Mouse (Mus musculus) left cerebral cortex, adult 8-10 months (tissue): Measurements from ENCODE around the gene Sufu. TPM values are rescaled to one million over a fixed set of nuclear protein-coding genes. Genes with fewer than 3 reads are reported as not detected.
A peak's percentile ranks its signal among the peaks of the same experiment; 100 is the strongest.

Source experiments
- DNase-seq, 2 experiments: peaks; one replicate each; pipeline ENCODE4 v3.0.0; 2022; ENCODE audit warnings: low spot score in 2 of 2
- total RNA-seq, 4 experiments: library from RNA; stranded (reverse); gene quantifications; 2 replicates each; pipeline ENCODE4 v1.2.4; 2022

The Sufu gene
- total RNA-seq, 4 experiments from 2014 or later = 15.8 to 20.0 (median 19.7) TPM

DNA sequence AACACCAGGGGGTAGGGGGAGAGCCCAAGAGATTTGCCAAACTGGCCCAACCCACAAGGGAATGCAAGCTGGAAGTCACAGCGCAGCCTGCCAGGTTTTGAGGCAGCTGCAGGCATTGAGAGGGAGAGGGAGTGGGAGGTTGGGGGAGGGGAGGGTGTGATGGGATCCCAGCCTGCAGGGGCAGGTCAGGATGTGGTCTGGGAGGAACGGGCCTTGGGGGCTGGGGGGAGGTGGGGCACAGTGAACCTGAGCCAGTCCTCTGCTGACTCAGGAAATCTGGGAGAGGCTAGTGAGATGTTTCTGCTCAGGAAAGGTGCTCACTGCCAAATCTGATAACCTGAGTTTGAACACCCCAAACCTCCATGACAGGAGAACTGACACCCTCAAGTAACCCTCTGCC lies 93.9 kb downstream of the Sufu start:
- DNase-seq = no peak

DNA sequence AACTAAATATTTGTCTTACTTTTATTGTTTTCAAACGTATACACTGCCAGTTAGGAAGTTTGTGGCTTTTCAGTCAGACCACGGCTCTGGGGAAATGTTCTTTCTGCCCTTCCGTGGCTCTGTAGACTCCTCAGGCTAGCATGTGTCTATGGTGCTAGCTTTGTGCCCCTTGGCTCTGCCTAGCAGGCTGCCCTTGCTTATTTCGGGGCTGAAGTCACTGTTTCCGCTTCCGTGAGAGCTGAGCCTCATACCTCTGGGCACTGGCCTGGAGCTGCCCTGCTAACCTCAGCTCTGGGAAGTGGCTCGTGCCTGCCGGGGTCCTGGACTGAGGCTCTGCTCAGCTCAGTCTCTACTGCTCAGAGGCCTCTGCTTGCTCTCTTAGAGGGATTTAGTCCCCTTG lies 98.4 kb downstream of the Sufu start:
- DNase-seq = no peak

DNA sequence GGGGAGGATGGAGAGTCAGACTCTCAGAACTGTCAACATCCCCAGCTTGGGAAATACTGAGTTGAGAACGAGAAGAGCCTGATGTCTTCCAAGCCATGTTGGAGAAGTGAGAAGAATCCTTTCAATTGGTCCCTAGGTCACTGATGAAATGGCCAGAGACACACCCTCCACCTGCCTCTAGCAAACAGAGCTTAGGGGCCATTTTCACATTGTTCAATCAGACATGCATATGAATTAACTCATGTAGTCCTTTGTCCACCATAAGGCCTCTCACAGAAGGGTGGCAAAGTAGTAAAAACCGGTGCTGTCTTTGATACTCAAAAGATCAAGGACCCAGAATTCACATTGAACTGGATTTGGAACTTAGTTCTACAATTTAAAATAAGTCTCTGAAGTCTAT lies 100.5 kb downstream of the Sufu start:
- DNase-seq = no peak

DNA sequence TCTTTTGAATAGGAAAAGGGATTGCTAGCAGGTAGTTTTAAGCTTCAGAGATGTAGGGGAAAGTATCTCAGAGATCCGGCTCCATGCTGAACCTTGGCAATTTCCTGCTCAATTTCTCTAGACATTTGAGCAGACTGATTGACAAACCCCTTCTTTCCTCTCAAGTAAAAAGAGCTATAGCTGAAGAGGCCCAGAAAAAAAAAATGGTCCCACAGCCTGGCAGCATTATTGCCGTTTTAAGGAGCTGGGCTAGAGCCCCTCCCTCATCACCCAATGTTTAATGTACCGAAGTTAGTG lies 102.8 kb downstream of the Sufu start:
- DNase-seq = no peak

DNA sequence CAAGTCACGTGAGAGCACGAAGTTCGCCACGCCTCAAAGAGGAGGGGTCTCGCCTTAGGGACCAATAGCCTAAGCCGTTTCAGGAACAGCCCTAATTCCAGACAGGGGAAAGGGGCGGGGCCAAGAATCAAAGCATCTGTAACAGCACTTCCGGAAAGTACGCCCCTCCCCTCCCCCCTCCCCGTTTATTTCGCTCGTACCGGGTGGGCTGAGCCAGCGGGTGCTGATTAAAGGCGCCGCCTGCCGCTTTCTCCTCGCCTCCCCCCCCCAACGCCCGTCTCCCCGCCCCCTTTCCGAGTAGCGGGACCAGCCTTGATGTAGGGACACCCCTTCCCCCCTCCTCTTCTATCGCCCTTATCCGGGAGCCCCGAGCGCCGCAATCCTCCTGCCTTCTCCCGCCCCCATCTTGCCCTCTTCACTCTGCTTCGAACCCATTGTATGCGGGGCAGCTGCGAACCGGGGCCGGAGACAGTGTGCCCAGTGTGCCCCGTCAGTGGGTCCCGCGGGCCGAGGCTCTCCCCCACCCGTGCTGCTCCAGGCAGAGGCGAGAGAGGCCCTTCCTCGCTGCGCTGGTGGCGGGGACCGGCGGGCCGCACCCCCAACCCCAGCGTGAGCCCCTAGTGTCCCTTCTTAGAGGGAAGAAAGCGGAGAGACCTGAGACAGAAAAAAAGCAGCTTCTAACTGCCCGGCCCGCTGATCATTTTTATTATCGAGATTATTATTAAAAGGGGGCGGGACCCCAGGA lies 103.3 kb downstream of the Sufu start:
- DNase-seq = peak; percentile 77 to 99

DNA sequence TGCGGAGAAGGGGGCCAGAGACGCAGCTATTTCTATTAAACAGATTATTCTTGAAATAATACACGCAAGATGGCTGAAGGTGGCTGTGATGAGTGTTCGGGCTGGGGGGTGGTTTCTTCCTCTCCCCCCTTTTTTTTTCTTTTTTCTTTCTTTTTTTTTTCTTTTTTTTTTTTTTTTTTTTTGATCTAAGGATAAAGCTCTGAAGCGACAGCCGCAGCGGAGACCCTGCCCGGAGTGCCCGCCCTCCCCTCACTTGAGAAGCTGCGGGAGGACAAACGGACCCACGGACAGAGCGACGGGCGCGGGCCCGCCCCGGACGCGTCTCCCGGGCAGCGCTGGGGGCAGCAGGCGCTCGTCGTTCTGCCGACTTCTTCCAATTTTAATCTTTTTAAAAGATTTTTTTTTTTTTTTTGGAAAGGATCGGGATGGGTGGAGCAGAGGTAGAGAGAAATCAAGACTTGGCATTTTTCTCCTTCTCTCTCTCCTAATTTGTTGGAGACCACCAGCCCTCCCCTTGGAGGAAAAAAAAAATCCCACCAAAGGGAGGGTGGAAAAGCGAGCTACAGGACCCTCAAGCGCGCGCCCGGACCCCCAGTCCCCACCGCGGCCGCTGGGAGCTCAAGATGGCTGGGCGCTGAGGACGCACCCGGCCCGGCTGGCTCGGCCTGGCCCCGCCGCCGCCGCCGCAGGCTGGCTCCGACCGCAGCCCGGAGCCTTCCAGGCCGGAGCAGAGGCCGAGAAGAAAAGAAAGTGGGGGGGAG lies 104.1 kb downstream of the Sufu start:
- peak in 1 of 2 experiments; percentile 37 for DNase-seq

DNA sequence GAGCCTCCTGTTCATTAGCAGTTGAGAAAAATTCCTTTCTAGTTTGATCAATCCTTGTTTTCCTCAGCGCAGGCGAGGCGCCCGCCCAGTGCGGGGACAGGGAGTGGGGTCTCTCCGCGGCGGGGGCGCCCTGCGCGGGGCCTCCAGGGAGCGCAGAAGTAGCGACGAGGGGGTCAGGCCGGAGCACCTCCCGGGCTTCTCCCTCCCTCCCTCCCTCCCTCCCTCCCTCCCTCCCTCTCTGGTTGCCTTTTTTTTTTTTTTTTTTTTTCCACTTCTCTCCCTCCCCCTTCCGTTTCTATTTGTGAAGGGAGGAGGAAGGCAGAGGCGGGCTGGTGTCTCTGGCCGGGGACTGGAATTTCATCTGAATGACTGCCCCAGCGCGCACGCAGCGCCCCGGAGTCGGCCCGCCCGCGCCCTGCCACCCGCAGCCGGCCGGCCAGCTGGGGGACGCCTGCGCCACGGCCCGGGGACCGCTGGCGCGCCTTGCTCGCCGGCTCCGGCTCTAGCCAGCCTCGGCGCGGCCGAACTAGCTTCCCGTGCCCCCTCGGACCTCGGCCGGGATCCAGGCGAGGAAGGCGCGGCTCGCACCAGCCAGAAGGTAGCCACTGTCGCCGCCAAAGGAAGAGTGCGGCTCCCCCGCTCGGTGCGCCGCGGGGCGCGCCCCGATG lies 104.8 kb downstream of the Sufu start, which contains the start of gene Trim8:
TSS of gene Trim8 (plus strand) at position 302 of the 668 bp plus-strand sequence.
- DNase-seq = peak; percentile 72 to 82

DNA sequence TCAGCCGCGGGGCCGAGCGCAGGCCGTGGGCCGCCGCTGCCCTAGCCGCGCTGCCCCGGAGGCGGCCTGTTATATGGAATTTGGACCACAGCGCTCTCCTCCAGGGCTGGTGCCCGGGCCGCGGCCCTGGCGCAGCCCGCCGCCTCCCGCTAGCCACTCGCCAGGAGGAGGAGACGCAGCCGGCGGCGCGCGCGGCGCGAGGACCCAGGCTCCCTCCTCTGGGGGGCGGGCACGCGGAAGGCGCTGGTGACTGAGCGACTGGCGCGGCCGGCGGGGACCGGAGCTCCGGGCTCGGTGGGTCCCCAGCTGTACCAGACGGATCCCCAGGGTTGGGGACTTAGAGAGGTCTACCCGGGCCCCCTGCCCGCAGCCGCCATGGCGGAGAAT lies 105.4 kb downstream of the Sufu start:
- DNase-seq = peak in 1 of 2 experiments; percentile 78

DNA sequence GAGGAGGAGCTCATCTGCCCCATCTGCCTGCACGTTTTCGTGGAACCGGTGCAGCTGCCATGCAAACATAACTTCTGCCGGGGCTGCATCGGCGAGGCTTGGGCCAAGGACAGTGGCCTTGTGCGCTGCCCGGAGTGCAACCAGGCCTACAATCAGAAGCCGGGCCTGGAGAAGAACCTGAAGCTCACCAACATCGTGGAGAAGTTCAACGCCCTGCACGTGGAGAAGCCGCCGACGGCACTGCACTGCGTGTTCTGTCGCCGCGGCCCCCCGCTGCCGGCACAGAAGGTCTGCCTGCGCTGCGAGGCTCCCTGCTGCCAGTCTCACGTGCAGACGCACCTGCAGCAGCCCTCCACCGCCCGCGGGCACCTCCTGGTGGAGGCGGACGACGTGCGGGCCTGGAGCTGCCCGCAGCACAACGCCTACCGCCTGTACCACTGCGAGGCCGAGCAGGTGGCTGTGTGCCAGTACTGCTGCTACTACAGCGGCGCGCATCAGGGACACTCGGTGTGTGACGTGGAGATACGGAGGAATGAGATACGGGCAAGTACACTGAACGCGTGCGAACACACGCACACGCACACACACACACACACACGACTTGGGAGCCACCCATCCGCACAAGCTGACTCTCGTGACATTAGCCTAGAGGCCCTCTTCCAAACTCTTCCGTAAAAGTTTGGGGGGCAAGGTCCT lies 105.9 kb downstream of the Sufu start:
- DNase-seq = peak; percentile 70 to 87

DNA sequence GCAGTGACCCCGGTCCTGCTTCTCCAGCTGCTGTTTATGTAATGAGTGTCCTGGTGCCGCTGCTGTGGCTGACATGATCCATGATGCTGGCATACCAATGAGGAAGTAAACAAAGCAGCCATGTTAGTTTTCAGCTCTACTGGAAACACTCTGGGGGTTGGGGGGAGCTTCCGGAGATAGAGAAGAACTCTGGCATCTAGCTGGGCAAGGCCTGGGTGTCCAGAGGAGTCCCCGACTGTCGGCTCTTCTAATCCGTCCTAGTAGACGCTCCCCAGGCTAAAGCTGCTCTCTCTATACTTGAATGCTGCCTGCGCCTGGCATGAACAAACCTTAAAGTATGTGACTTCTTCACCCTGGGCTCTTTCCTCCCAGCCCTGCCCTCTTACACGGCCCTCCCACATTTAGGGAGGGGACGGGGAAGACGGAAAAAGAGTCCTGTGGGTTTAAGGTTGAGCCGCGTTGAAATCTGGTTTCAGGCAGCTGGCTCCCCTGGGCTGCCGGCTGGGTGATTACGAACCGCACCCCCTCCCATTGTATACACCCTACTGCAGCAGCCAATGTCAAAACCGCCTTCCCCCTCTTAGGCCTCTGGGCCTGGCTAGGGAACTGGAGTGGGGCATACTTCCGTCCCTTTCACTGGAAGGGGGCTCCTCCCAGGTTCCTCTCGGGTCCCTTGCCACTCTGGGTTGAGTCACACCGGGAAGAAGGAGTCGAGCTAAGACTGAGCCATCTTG lies 106.8 kb downstream of the Sufu start:
- DNase-seq = no peak

DNA sequence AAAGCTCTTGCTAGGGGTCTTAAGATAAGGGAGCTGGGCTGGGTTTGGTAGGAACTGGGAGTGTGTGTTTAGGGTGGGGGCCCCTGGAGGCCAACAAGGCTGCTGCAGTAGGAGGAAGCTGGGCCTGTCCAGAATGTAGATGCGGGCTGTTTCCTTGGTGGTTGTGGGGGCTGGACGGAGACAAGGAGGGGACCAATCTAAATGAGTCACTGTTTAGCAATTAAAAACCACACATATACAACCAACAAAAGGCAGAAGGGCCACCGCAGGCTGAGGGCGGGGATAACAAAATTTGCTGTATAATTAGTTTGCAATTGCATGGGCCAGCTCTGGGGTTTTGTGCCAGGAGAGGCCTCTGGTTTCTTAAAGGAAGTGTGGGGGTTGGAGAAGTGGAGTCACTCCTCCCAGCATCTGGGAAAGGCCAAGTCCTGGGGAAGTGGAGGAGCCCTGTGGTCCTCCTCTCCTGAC lies 107.4 kb downstream of the Sufu start:
- DNase-seq = no peak

DNA sequence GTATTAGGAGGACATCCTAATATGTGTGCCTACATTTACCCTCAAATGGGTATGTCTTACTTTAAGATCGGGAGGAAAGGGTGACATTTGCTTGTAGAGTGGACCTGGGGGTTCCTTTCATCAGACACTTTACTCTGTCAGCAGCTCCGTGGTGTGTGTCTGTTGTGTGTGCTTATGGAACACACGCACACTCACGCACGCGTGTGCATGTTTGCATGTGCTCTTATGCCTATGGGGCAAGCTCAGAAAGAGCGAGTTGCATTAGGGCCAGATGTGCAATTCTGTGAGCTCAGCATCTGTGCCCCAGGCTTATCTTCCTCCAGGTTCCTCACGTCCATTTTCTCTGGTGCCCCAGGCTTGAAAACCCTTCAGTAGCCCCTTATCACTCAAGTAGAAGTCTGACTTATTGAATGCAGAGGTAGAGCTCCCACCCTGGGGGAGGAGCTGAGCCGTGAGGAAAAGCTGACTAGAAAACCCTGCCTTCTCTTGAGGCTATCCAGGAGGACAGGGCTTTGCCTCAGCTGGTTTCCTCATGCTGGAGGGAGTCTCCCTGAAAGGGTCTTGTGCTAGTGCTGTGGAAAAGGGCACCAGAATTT lies 108.2 kb downstream of the Sufu start:
- no peak for DNase-seq

DNA sequence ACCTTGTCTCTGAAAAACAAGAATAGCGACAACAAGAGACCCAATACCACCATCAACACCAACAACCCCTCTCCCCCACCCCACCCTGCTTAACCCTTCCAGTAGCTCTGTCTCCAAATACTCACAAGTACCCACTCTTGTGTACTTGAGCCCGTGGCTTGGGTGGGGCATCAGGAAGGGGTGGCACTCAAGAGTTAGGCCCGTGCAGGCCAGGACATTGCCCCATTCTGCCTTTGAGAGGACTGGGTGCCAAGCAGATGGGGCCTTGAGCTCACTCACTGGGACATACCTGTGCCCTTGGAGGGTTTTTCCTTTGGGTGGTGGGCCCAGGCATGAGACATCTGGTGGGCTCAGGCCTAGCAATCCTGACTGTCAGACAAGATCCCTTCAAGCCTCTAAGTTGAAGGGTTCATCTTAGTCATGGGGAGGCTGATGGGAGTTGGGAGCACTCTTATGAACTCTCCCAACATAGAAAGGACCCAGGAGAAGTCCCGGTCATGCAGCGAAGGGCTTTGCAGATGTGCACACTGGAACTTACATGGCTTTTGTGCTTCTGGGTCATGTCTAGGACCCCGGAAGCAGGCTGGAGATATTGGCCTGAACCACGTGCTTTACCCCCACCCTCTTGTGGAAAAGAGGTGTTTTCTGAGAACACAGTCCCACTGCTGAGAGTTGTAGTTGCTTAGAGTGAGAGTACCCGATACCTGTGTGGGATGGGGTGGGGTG lies 109.1 kb downstream of the Sufu start:
- DNase-seq = no peak

DNA sequence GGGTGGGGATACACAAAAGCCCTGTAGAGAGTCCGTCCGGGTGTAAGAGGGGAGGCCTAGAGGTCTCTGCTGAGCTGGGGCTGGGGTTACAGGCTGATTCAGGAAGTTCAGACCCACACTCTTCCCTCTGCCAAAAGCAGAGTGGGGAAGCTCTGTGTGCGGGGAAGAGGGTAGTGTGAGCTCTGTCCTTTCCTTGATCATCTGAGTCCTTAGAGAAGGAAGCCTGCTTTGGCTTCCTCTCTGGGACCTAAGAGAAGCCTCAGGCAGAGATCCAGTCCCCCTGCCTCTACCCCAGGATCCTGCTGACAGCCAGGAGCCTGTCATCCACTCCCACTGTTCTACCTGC lies 109.6 kb downstream of the Sufu start:
- DNase-seq = no peak

DNA sequence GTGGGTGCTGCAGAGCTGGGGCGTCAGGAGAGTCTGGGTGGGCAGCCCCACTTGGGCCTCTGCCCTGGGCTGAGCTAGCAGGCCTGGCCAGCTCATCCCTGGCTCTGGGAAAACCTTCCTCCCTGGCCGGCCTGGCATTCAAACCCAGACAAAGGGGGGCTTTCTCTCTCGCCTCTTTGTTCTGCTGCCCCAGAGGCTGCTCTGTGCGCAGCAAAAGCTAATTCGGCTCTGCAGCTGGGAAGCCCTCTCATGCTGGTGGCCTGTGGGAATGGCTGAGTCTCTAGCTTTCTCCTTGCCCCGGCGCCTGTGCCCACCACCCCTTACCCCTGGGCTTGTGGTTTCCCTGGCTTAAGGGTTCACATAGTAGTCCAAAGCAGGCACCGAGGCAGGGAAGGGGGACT lies 110.5 kb downstream of the Sufu start:
- DNase-seq = no peak

DNA sequence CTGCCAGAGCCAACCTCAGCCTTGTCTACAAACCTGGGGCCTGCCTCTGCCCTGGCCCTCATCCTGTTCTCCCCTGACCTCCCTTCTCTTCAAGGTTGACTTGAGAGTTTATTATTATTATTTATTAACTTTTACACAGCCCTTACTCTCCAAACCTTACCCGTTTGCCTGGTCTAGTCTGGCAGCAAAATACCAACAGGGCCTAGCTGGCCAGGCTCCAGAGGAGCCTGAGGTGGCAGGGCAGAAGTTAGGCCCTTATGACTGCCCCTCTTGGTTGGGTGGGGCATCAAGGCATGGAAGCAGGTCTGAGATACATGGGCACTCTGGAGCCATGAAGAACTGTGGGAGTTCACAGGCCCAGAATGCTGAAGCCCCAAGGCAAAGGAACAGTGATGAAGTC lies 111.1 kb downstream of the Sufu start:
- DNase-seq = no peak

DNA sequence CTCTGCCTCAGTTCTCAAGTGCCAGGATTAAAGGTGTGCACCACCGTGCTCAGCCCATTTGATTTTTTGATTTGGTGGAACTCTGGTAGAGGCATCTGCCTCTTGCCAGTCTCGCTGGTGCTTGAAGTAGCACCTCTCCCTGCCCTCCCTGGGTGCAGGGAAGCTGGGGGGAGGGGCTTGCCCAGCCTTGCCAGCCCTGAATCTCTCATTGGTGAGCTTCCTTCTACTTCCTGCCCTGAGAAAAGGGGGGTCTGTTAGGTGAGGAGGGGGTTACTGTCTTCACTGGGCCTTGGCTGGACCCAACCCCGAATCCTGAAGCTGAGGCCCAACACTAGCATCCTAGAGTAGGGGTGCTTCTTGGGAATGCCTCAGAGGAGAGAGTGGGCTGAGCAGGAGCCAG lies 112.0 kb downstream of the Sufu start:
- no peak for DNase-seq

DNA sequence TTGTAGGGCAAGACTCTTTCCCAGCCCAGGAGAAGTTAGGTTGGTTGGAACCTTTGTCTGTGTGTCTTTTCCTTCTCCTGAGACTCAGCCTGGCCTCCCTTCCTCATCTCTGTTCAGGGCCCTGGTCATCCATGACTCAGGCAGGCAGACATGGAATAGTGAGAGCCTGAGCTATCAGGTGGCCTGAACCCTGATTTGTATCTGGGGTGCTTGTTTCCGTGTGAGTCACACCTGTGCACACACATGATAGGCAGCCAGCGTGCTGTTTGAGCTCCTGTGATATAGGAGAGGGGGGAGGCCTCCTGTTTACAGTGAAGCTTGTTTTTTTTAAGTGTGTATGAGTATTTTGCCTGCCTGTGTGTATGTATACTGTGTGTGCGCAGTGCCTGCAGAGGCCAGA lies 112.5 kb downstream of the Sufu start:
- no peak for DNase-seq

DNA sequence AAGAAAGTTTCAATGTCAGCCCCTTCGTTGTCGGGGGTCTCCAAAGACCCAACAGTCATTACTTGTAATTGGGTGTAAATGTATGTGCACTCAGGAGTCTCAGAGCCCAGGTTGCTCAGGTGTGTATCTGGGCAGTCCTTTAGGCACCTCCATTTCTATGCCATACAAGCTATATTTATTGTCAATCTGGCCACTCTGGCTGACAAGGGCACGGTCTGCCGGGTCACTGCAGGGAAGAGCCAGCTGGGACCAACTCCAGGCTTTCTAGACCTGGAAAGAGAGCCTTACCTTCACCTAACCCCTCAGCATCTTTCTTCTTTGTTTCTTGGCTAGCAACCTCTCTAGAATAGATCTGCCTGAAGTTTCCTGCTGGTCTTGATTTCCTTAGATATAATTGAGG lies 113.0 kb downstream of the Sufu start:
- DNase-seq = no peak

DNA sequence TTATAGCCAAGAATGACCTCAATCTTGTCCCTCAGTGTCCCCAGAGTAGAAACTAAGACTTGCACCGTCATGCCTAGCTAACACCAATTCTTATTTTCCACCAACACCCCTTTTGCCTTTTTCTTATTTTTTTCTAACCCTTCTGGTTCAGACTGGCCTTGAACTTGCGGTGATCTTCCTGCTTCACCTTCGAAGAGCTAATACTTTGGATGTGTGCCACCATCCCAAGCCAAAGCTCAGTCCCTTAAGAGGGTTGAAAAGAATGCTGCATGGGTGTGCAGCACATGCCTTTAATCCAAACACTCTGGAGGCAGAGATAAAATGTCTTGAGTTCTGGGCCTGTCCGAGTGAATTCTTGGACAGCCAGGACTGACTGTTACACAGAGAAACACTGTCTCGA lies 113.7 kb downstream of the Sufu start:
- DNase-seq = no peak
